Mouse (Mus musculus) layer of hippocampus, postnatal 36 days (tissue): ENCODE measurements around the gene Kynu. TPM values are rescaled to one million over a fixed set of nuclear protein-coding genes. Genes with fewer than 3 reads are reported as not detected.

Source experiments
- DNase-seq, 2 experiments: peaks; one replicate each; pipeline ENCODE4 v3.0.0; 2022
- total RNA-seq, 2 experiments: library from RNA; stranded (reverse); gene quantifications; 2 replicates each; pipeline ENCODE4 v1.2.3; 2021

The Kynu gene
- total RNA-seq = not detected

DNA sequence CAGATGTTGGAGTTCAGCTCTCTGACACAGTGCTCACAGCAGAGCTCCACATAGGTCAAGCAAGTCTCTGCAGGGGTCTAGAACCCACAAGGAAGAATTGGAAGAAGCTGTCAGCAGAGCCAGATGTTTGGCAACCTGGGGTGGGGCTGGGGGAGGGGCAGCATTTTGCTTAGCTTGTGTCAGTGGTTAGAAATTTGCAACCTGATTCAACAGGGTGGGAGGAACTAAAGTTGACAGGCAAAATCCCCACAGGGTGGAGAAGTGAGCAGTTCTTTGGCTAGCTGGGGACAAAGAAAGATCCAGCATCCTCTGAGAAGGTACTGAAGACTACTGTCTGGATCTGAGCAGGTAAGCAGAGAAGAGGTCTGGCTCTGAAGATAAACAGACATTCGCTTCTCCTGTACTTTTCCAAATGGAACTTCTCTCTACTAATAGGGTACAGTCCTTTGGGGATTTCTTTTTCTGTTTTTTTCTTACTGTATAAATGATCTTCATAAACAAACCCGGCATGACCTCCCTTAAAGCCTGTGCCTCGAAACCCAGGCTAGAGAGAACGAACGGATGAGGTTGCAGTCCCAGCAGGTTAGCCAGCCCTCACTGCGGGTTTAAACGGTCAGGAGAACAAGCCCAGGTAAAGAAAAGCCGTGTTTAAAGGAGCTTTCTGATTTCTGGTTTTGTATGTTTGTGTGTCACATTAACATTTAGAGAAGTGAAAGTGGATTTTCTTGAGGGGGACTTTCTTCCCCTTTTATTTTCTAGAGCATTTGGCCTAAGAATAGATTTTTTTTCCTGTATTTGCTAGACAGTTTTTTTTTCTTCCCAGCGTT lies at the start of gene Kynu:
Gene Kynu (plus strand): TSS at position 268 of the 827 bp plus-strand sequence.
- DNase-seq = no peak

- no peak for DNase-seq
These were observed 48.9 kb upstream of the Kynu start for GRCm38 (mm10) chr2:43506182-43506581.

GRCm38 (mm10) chr2:43513852-43514251 lies 41.3 kb upstream of the Kynu start:
- DNase-seq = no peak

GRCm38 (mm10) chr2:43534417-43534816 lies 20.7 kb upstream of the Kynu start:
- DNase-seq = no peak

DNA sequence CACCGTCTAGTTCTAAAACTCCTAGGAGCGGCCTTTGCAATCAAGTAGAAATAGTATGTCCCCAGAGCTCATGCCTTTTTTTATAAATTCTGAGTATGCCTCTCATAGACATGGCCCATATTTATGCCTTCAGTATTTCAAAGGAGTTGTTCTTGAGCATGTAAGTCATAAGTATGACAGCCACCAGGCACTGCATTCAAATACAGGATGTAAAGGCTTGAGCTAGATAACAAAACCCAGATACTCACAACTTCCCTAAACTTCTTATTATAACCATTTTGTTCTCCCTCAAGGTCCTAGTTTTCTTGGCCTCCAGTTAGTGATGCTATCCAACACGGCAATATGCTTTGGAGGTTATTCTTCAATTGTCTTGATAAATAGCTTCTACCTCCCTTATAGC lies 12.5 kb upstream of the Kynu start:
- no peak for DNase-seq

GRCm38 (mm10) chr2:43545665-43546064 lies 9.5 kb upstream of the Kynu start:
- DNase-seq = no peak

- DNase-seq = no peak
These were observed 8.7 kb upstream of the Kynu start for GRCm38 (mm10) chr2:43546448-43546847.

GRCm38 (mm10) chr2:43554216-43554615 lies 913 bp upstream of the Kynu start:
- DNase-seq = no peak

DNA sequence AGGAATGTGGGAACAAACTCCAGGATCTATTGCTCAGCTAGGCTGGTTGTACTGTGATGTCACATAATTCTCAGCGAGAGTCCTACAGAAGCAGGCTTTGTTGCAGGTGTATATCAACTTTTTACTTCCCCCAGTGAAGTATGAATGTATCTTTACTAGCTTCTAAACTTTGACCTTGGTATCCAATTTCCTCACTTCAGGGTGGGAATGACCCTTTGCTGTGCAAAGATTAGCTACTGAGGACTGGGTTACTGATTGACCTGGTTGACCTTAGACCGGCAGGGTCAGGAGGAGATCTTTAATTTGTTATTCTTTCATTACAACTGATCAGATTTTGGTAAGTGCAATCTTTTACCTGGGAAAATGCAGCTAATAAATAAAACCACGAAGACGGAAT lies 758 bp downstream of the Kynu start:
- DNase-seq = no peak

- no peak for DNase-seq
These were observed 1.9 kb downstream of the Kynu start for GRCm38 (mm10) chr2:43556985-43557384.

DNA sequence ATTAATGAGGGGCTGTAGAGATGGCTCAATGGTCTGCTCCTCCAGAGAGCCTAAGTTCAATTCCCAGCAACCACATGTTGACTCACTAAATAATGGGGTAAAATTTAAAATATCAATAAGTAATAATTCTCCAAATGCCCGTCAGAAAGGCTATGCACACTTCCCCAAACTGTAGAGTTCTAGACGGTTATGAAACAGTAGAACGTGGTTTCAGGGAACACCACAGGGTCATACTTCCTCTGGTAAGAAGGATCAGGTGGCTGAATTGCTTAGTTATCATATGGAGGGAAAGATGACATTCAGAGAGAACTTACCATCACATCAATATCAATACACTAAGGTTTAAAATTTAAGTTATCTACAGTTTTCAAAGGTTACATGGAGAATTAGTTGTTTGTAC lies 6.1 kb downstream of the Kynu start:
- no peak for DNase-seq

GRCm38 (mm10) chr2:43562779-43563178 lies 7.7 kb downstream of the Kynu start:
- DNase-seq = no peak

DNA sequence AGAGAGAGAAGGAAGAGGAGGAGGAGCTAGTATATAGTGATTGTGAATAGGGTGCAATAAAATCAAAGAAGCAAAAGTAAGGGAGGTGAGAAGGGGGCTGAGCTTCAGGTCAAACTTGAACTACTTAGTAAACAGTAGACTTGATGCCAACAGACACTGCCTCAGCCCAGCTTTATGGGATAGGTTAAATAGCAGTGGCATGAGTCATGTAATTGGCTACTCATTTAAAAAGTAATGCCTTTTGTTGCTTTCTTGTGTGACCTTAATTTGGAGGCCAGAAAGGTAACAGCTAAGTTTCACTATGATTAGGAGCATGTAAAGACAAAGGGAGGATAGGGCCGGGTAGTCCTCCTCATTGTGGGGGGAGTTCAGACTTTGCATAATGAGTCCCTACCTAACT lies 13.3 kb downstream of the Kynu start:
- DNase-seq = no peak

DNA sequence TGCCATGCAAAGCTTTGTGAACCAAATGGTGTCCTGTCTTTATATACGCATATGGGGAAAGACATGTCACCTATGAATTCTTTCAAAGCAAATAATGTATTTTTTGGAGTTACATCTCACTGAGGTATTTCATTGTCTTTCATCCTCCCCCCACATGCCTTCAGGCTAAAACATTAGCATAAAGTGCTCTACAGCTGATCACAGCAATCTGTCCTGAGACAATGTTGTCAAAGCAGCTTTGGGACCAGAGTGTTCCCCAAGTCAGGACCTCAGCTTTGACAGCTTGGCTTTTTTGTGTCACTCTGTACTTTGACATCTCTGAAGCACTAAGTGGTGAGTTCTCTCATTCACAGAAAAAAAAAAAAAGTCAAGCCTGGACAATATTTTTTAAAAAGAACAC lies 18.4 kb downstream of the Kynu start:
- no peak for DNase-seq

- DNase-seq = no peak
These were observed 28.2 kb downstream of the Kynu start for GRCm38 (mm10) chr2:43583243-43583812.

- no peak for DNase-seq
These were observed 30.4 kb downstream of the Kynu start for GRCm38 (mm10) chr2:43585508-43585907.

GRCm38 (mm10) chr2:43587832-43588231 lies 32.7 kb downstream of the Kynu start:
- DNase-seq = no peak

- DNase-seq = no peak
These were observed 37.0 kb downstream of the Kynu start for GRCm38 (mm10) chr2:43592001-43592704.

- no peak for DNase-seq
These were observed 58.4 kb downstream of the Kynu start for GRCm38 (mm10) chr2:43613571-43613970.

DNA sequence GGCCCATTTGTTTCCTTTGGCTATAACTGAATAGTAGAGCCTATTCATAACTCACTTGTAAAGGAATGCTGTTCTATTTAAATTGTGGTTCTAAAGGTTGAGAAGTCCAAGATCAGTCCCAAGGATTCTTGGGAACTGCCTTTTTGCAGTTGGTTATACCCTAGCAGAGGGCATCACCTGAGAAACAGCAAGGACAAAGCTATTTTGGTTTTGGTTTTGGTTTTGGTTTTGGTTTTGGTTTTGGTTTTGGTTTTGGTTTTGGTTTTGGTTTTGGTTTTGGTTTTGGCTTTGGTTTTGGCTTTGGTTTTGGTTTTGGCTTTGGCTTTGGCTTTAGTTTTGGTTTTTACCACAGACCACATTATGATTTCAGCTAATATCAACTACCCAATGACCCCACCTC lies 66.0 kb downstream of the Kynu start:
- no peak for DNase-seq

DNA sequence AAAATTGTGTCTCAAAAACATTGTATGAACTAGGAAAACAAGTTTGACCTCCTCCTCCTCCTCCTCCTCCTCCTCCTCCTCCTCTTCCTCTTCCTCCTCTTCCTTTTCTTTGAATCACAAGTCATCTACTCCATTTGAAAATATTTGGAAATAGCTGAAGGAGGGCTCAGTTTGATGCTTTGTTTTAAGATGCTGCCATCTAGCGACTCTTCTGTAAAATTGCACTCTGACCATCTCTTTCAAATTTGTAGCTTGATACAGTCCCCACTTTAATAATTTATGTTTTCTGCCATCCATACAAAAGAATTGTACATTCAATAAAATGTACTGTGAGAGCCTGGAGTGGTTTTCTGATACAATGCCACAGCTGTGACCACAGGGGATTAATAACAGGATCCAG lies 67.7 kb downstream of the Kynu start:
- DNase-seq = no peak

DNA sequence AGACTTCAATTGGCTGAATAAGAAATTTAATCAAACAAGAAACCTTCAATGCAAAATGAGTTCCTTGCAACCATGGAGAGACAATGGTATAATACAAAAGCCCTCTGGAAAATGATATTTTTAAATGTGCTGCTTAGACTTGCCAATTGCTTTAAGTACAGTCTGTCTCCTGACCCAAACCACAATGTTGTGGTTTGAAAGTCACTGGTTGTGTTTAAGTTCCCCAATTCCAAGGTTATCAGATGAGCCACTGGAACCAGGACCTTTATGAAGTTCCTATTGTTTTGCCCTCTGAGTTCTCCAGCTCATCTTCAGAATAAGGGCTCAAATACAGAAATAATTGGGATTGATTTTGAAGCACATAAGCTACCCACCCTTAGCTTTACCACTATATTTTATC lies 76.7 kb downstream of the Kynu start:
- DNase-seq = no peak

DNA sequence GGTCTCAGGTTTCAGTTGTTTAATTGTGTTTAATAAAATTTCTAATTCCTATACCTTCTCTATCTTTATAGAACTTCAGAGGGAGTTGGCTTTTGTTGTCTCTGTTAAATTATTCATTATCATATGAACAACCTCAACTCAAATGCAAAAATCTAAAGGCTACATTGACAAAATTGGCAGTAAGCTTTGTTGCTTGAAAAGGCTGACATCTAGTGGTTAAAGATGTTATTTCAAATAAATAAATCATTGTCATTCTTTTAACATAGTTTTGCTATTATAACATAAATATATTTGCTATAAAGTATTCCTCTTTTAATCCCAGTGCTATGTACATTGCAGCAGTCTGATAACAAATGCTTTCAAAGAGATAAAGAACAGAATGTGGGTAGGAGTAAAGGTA lies 81.4 kb downstream of the Kynu start:
- DNase-seq = no peak

GRCm38 (mm10) chr2:43646962-43647361 lies 91.8 kb downstream of the Kynu start:
- no peak for DNase-seq
